ENCODE assay signal across 24 mouse cellular contexts in the genomic region with DNA sequence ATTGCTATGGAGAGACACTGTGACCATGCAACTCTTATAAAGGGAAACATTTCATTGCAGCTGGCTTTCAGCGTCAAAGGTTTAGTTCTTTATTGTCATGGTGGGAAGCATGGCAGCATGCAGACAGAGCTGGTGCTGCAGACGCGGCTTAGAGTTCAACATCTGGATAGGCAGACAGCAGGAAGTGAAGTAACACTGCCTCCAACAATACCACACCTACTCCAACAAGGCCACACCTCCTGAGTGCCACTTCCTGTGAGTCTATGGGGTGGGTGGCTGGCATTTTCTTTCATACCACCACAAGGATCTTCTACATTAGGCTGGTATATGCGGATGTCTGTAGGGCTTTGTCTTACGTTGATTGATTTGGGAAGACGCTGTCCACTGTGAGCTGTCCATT. TPM values are rescaled to one million over a fixed set of nuclear protein-coding genes. Genes with fewer than 3 reads are reported as not detected.
DNase-seq lines count a peak whose midpoint lies in the region; ATAC-seq lines count a peak whose summit lies in the region.
"Had no signal": no experiment of that assay in that cellular context is flagged by ENCODE, and none has a peak within 500 bp of the region (broad histone marks: within the 10 kb centered on the region; RNA-seq: fewer than 3 reads in every experiment).

No protein-coding gene starts in this region.

- peak; percentile 23 for DNase-seq in CD4-positive, CD25-positive, alpha-beta regulatory T cell, adult 2 months (ENCODE audit: low read depth, low spot score)
- peak; percentile 49 for DNase-seq in 416B (ENCODE audit: low read depth)
- DNase-seq in thymus, postnatal 10 days (ENCODE audit: low spot score in 2 of 2): peak; percentile 7 to 9
- no peak for DNase-seq in kidney, postnatal 10 days
- DNase-seq in spleen, postnatal 10 days (ENCODE audit: low spot score in 2 of 2): no peak
- DNase-seq in cerebellum, postnatal 14 days: no peak
- DNase-seq: adrenal gland, adult 2 months; cerebellum, adult 11-12 months; cerebellum, postnatal 10 days; embryo, embryonic 11 days; heart, adult 2 months; heart, postnatal 14 days; kidney, adult 9 months; kidney, postnatal 36 days; layer of hippocampus, postnatal 36 days; lung, postnatal 4 days; right cerebral cortex, postnatal 14 days had no signal

- ATAC-seq in CD4-positive, CD25-positive, alpha-beta regulatory T cell, adult 4 months: no peak
- ATAC-seq in megakaryocyte, adult 5-6 weeks (ENCODE audit: poor library complexity, severe bottlenecking): peak; percentile 39; the same call in 1 of the 2 replicates
- ATAC-seq: forebrain, embryonic 15.5 days; intestine, embryonic 15.5 days; Patski had no signal

RNA-seq across cellular contexts. Expression of gene Adgra3, which starts 29.1 kb away (rescaled TPM):
- not detected for polyA plus RNA-seq in CD4-positive, CD25-positive, alpha-beta regulatory T cell, adult 4 months (2017; shearing (Covaris generic))
- 0.22 and 1.6 TPM in 2 replicates for total RNA-seq in megakaryocyte, adult 5-6 weeks (2015)
- 0.22 and 1.2 TPM in 2 replicates for total RNA-seq in megakaryocyte, adult 5-6 weeks (2017)
- total RNA-seq: CH12.LX had no signal
- polyA plus RNA-seq: G1E had no signal

Comparison
In these comparisons a context has a peak if more than half of its experiments do, and no peak if none do; other contexts are left out.
1. DNase-seq: peak in CD4-positive, CD25-positive, alpha-beta regulatory T cell, adult 2 months (single experiment), 416B (single experiment) and thymus, postnatal 10 days (2 of 2); none in kidney, postnatal 10 days (single experiment), spleen, postnatal 10 days (0 of 2) and cerebellum, postnatal 14 days (0 of 2).